Mouse (Mus musculus) ES-E14 (cell line): ENCODE data around the gene Tbc1d7. TPM values are rescaled to one million over a fixed set of nuclear protein-coding genes. Genes with fewer than 3 reads are reported as not detected.

ENCODE experiments used
- DNase-seq: peaks from one replicate; pipeline ENCODE4 v3.0.0-alpha.2; 2013; ENCODE audit warnings: low read depth, low spot score
- H3K27ac ChIP-seq: 2 replicates; pipeline ENCODE4 v1.5.1; 2012; ENCODE audit warnings: low read depth, mild to moderate bottlenecking, low read length, moderate library complexity, mixed read lengths; ENCODE audit not compliant: poor library complexity, insufficient read depth, severe bottlenecking
- H3K36me3 ChIP-seq: 2 replicates; pipeline ENCODE4 v1.6.1; 2012; ENCODE audit warnings: mild to moderate bottlenecking, low read length, moderate library complexity, mixed read lengths; ENCODE audit not compliant: control insufficient read depth, poor library complexity, insufficient read depth, severe bottlenecking
- H3K4me1 ChIP-seq, 2 experiments: fragments of 150-350 bp in 1 of 2; sonication (generic) in 1 of 2; 2 replicates each; pipeline ENCODE4 v1.6.1; 2012; ENCODE audit warnings: low read length in 2 of 2, mild to moderate bottlenecking in 1 of 2, mixed read lengths in 1 of 2; ENCODE audit not compliant: control insufficient read depth in 2 of 2, insufficient read depth in 2 of 2, poor library complexity in 1 of 2
- H3K4me3 ChIP-seq, 2 experiments: fragments of 150-350 bp in 1 of 2; sonication (generic) in 1 of 2; 2 replicates each; pipeline ENCODE4 v1.5.1; 2012; ENCODE audit warnings: low read length in 2 of 2, low read depth in 1 of 2, mild to moderate bottlenecking in 1 of 2, mixed read lengths in 1 of 2; ENCODE audit not compliant: insufficient read depth in 1 of 2, poor library complexity in 1 of 2, severe bottlenecking in 1 of 2
- H3K9ac ChIP-seq: 2 replicates; pipeline ENCODE4 v1.6.1; 2012; ENCODE audit warnings: low read depth, mild to moderate bottlenecking, low read length, mixed read lengths; ENCODE audit not compliant: poor library complexity, insufficient read depth, severe bottlenecking
- H3K9me3 ChIP-seq: fragments of 150-350 bp; sonication (generic); 2 replicates; pipeline ENCODE4 v1.6.1; 2012; ENCODE audit warnings: low read depth, mild to moderate bottlenecking, low read length; ENCODE audit not compliant: control insufficient read depth, insufficient read depth
- CHD2 ChIP-seq: IDR thresholded peaks from 2 replicates; pipeline ENCODE4 v1.6.1; 2014; ENCODE audit warnings: mild to moderate bottlenecking, low read depth, low read length, inconsistent platforms
- HCFC1 ChIP-seq: IDR thresholded peaks from 2 replicates; pipeline ENCODE4 v1.6.1; 2012; ENCODE audit warnings: low read length, inconsistent platforms, borderline replicate concordance; ENCODE audit not compliant: insufficient read depth
- MAFK ChIP-seq: IDR thresholded peaks from 2 replicates; pipeline ENCODE4 v1.6.1; 2014; ENCODE audit warnings: mild to moderate bottlenecking, low read depth, low read length, inconsistent platforms; ENCODE audit not compliant: insufficient read depth
- ZC3H11A ChIP-seq: IDR thresholded peaks from 2 replicates; pipeline ENCODE4 v1.6.1; 2012; ENCODE audit warnings: low read depth, mild to moderate bottlenecking, inconsistent platforms, low read length, borderline replicate concordance
- ZNF384 ChIP-seq: IDR thresholded peaks from 2 replicates; pipeline ENCODE4 v1.6.1; 2012; ENCODE audit warnings: low read depth, low read length, inconsistent platforms
- in situ Hi-C, 2 experiments: fragments of 600-800 bp; cut with MboI; formaldehyde crosslinking; loops; one replicate each; pipeline ENCODE4 v1.15.1; 2025; ENCODE audit warnings: low sequenced_read_pairs in 2 of 2, inconsistent platforms in 1 of 2; ENCODE audit not compliant: unreplicated experiment in 2 of 2
- total RNA-seq: library from RNA; depleted of rRNA; stranded (reverse); fragments of 300-350 nt; gene quantifications from 2 replicates; pipeline ENCODE4 v1.2.3, GENCODE M21; 2012

Gene Tbc1d7
- total RNA-seq, 1 experiment = 11.3 TPM

- TF ChIP-seq CHD2 = no peak
- no peaks in the 10 kb centered on the region for H3K36me3 ChIP-seq
- H3K9me3 ChIP-seq = no peaks in the 10 kb centered on the region
- H3K4me1 ChIP-seq = peaks cover 5 to 16% of the 10 kb centered on the region in 2 experiments; a peak in 3 of 4 replicates
- H3K27ac ChIP-seq = no peak overlapping the region
- no peak overlapping the region for H3K9ac ChIP-seq
- in situ Hi-C loops = no loop called here
- no peak for DNase-seq
- no peak overlapping the region for H3K4me3 ChIP-seq
These were observed 46.4 kb upstream of the Tbc1d7 start for GRCm38 (mm10) chr13:43217686-43218085.

- in situ Hi-C loops = no loop called here
- Histone ChIP-seq H3K27ac (no peak overlapping the region; the same call in 1 of the 2 replicates), H3K4me3 (no peak overlapping the region), H3K9me3 (no peaks in the 10 kb centered on the region), H3K36me3 (no peaks in the 10 kb centered on the region), H3K9ac (no peak overlapping the region), H3K4me1 (peaks cover 7 to 18% of the 10 kb centered on the region in 2 experiments; a peak in 3 of 4 replicates)
- TF ChIP-seq HCFC1 (no peak), ZNF384 (no peak)
- no peak for DNase-seq
These were observed 45.8 kb upstream of the Tbc1d7 start for GRCm38 (mm10) chr13:43217059-43217458.

- TF ChIP-seq HCFC1 = no peak
- TF ChIP-seq ZC3H11A = no peak
- no peak for TF ChIP-seq CHD2
- in situ Hi-C loops = no loop called here
- Histone ChIP-seq H3K9me3 (no peaks in the 10 kb centered on the region), H3K27ac (peak overlapping the region; percentile 82), H3K4me3 (peak overlapping the region; percentile 58 to 66; a peak in 3 of 4 replicates), H3K36me3 (no peaks in the 10 kb centered on the region), H3K9ac (peak overlapping the region; percentile 50), H3K4me1 (peaks cover 7 to 21% of the 10 kb centered on the region in 2 experiments; a peak in 3 of 4 replicates)
- DNase-seq = no peak
These were observed 44.8 kb upstream of the Tbc1d7 start for GRCm38 (mm10) chr13:43215994-43216706.

- Histone ChIP-seq H3K4me3 (peak overlapping the region; percentile 58 to 66), H3K9ac (peak overlapping the region; percentile 50), H3K36me3 (no peaks in the 10 kb centered on the region), H3K9me3 (no peaks in the 10 kb centered on the region), H3K27ac (peak overlapping the region; percentile 82), H3K4me1 (peaks cover 7 to 22% of the 10 kb centered on the region in 2 experiments; a peak in 3 of 4 replicates)
- no peak for TF ChIP-seq ZNF384
- no peak for TF ChIP-seq HCFC1
- no peak for TF ChIP-seq MAFK
- TF ChIP-seq ZC3H11A = no peak
- TF ChIP-seq CHD2 = no peak
- peak; percentile 59 for DNase-seq
- in situ Hi-C loops = no loop called here
These were observed 44.1 kb upstream of the Tbc1d7 start for GRCm38 (mm10) chr13:43215144-43215993.
